Mouse (Mus musculus): Measurements from ENCODE around the gene Rdh5. TPM values are rescaled to one million over a fixed set of nuclear protein-coding genes. Genes with fewer than 3 reads are reported as not detected.

Gene Rdh5
- polyA plus RNA-seq, 1 experiment from 2014 or later = 17.1 TPM

DNA sequence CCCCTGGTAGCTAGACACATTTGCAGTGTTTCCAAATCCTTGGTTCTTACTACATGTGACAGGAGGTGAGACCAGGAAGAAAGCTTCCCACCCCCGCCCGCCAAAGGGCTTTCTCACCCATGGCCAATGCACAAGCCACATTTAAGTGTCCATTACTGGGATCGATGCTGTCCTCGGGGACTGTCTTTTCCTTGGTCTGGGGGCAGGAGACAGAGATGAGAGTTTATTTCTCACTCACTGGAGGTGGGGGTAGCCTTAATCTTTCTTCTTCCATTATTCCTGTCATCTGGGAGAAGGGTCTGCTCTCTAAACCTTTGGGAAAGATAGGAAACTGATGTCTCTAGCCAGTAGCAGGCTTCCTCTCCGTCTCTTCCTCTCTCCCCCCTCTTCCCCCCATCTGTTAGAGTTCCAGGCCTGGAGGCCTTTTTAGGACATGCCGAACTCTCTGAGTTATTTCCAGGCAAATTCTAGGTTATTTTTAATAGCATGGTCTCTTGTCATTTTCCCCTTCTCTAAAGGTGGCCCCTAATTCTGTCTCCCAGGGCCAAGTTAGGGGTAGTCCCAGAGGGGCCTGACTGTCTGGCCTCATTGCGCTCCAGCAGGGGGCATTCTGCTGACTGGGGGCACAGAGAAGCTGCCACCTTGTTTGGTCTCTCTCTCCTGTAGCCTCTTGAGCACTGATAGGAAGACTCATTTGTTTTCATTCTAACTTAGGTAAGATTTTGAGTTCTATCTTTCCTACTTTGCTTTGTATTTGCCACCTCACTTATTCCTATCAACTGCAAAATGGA is 12.5 kb upstream of the Rdh5 start:
- Histone ChIP-seq H3K27ac (ENCODE audit: low read length) (no peak overlapping the region), H3K36me3 (ENCODE audit: control insufficient read depth, insufficient read depth, low read length) (no peaks in the 10 kb centered on the region), H3K4me3 (ENCODE audit: low read depth, low read length) (no peak overlapping the region), H3K27me3 (ENCODE audit: control insufficient read depth, insufficient read depth, low read length) (peaks cover 24% of the 10 kb centered on the region), H3K9me3 (ENCODE audit: control insufficient read depth, low read depth, low read length) (no peaks in the 10 kb centered on the region), H3K4me2 (replicated peaks; ENCODE audit: low read depth, low read length) (no peak overlapping the region), H3K9ac (replicated peaks; ENCODE audit: low read depth, low read length) (no peak overlapping the region), H3K4me1 (ENCODE audit: control insufficient read depth, insufficient read depth, low read length) (no peaks in the 10 kb centered on the region)
- no peak for ATAC-seq (ENCODE audit: insufficient number of reproducible peaks, insufficient read depth, low FRiP score, low read depth)
- 69% methylated on average over 7 of the region's 7 CpGs for WGBS

DNA sequence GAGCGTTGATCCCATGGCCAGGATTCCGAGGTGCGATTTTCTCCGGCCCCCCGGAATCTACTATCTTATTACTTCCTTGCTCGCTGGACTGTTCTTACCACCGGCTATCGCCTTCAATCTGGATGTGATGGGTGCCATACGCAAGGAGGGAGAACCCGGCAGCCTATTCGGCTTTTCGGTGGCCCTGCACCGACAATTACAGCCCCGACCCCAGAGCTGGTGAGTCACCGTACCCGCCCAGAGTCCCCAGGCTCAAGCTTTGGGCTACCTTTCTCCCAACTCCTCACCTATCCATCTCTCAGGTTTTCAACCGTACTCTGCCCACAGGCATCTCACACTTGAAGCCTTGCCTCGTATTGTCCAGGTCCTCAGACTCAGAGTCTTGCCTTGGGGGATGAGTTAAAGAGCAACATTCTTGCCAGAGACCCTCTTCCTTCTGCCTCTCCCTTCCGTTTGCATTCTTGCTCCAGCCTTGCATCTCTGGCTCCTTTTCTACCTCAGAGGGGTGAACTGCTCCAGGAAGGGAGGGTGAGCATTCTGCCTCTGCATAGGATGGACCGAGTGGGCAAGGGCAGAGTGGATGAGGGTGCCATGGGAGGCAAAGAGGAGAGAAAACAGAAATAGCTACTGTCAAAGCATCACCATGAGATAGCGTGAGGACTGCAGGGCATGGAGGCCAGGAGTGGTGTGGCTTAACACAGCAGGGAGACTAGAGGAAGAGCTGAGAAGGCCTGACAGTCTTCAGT is 11.5 kb upstream of the Rdh5 start:
- H3K27ac ChIP-seq (ENCODE audit: low read length) = no peak overlapping the region
- H3K4me3 ChIP-seq (ENCODE audit: low read depth, low read length) = peak overlapping the region; percentile 31
- no peaks in the 10 kb centered on the region for H3K4me1 ChIP-seq (ENCODE audit: control insufficient read depth, insufficient read depth, low read length)
- peaks cover 24% of the 10 kb centered on the region for H3K27me3 ChIP-seq (ENCODE audit: control insufficient read depth, insufficient read depth, low read length)
- no peak; the same call in 1 of the 2 replicates for ATAC-seq (ENCODE audit: insufficient number of reproducible peaks, insufficient read depth, low FRiP score, low read depth)
- whole genome bisulfite sequencing = 3% methylated on average over 21 of the region's 21 CpGs
- no peaks in the 10 kb centered on the region for H3K9me3 ChIP-seq (ENCODE audit: control insufficient read depth, low read depth, low read length)
- peak overlapping the region; percentile 75 for H3K4me2 ChIP-seq (replicated peaks; ENCODE audit: low read depth, low read length)
- no peak overlapping the region for H3K9ac ChIP-seq (replicated peaks; ENCODE audit: low read depth, low read length)
- no peaks in the 10 kb centered on the region for H3K36me3 ChIP-seq (ENCODE audit: control insufficient read depth, insufficient read depth, low read length)

GRCm38 (mm10) chr10:128933574-128933973 is 10.9 kb upstream of the Rdh5 start, which contains the start of gene Itga7:
Gene Itga7, plus strand, starts transcription at chr10:128933818.
- WGBS = 2% methylated on average over 26 of the region's 26 CpGs
- no peaks in the 10 kb centered on the region for H3K4me1 ChIP-seq (ENCODE audit: control insufficient read depth, insufficient read depth, low read length)
- H3K27me3 ChIP-seq (ENCODE audit: control insufficient read depth, insufficient read depth, low read length) = peaks cover 24% of the 10 kb centered on the region

GRCm38 (mm10) chr10:128931441-128931840 is 8.8 kb upstream of the Rdh5 start:
- Histone ChIP-seq H3K27me3 (ENCODE audit: control insufficient read depth, insufficient read depth, low read length) (peaks cover 24% of the 10 kb centered on the region), H3K9ac (replicated peaks; ENCODE audit: low read depth, low read length) (no peak overlapping the region), H3K9me3 (ENCODE audit: control insufficient read depth, low read depth, low read length) (no peaks in the 10 kb centered on the region), H3K4me3 (ENCODE audit: low read depth, low read length) (no peak overlapping the region), H3K27ac (ENCODE audit: low read length) (no peak overlapping the region), H3K36me3 (ENCODE audit: control insufficient read depth, insufficient read depth, low read length) (no peaks in the 10 kb centered on the region), H3K4me1 (ENCODE audit: control insufficient read depth, insufficient read depth, low read length) (no peaks in the 10 kb centered on the region), H3K4me2 (replicated peaks; ENCODE audit: low read depth, low read length) (no peak overlapping the region)
- ATAC-seq (ENCODE audit: insufficient number of reproducible peaks, insufficient read depth, low FRiP score, low read depth) = no peak
- 48% methylated on average over 2 of the region's 2 CpGs for WGBS

More at GRCm38 (mm10) chr10:128933574-128933973, 10.9 kb upstream of the Rdh5 start, which contains the start of gene Itga7:
- H3K27ac ChIP-seq (ENCODE audit: low read length) = no peak within 1 kb of the TSS
- peak within 1 kb of the TSS; percentile 75 for H3K4me2 ChIP-seq (replicated peaks; ENCODE audit: low read depth, low read length)
- peak; percentile 76; the same call in 1 of the 2 replicates for ATAC-seq (ENCODE audit: insufficient number of reproducible peaks, insufficient read depth, low FRiP score, low read depth)
- H3K4me3 ChIP-seq (ENCODE audit: low read depth, low read length) = peak within 1 kb of the TSS; percentile 31
- no peaks in the 10 kb centered on the region for H3K9me3 ChIP-seq (ENCODE audit: control insufficient read depth, low read depth, low read length)
- H3K9ac ChIP-seq (replicated peaks; ENCODE audit: low read depth, low read length) = no peak within 1 kb of the TSS
- no peaks in the 10 kb centered on the region for H3K36me3 ChIP-seq (ENCODE audit: control insufficient read depth, insufficient read depth, low read length)

DNA sequence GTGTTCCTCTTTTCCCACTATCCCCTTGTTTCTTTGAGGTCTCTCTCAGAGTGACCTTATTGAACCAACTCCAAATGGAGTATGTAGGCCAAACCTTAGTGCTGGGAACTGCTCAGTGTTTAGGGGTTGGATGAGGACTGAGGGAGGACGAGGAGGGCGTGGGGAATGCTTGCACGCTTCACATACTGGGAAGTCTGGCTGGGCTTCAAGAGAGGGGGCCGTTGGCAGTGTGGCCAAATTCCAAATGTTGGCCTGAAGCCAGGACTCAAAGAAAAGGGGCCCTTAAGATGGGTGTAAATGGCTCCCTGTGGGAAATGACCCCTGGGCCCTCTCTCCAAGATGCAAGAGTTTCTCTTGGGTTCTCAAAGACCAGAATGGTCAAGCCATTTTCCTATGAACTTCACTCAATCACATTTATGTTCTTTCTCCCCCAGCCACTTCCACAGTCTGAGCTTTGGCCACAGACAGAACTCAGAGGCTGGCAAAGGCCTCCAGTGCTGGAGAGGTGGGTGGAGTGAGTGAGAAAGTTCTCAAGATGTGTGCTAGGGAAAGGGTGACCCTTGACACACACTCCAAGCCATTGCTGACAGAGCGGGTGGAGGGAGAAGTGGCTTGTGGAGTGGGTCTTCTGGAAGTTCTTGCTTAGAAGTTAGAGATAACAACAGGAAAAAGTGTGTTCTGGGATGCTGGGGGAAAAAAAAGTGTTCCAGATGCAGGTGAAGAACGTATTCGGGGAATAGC is 7.1 kb upstream of the Rdh5 start:
- no peak overlapping the region for H3K4me3 ChIP-seq (ENCODE audit: low read depth, low read length)
- H3K27me3 ChIP-seq (ENCODE audit: control insufficient read depth, insufficient read depth, low read length) = peaks cover 19% of the 10 kb centered on the region
- no peaks in the 10 kb centered on the region for H3K9me3 ChIP-seq (ENCODE audit: control insufficient read depth, low read depth, low read length)
- 65% methylated on average over 7 of the region's 7 CpGs for WGBS
- H3K4me1 ChIP-seq (ENCODE audit: control insufficient read depth, insufficient read depth, low read length) = no peaks in the 10 kb centered on the region
- no peaks in the 10 kb centered on the region for H3K36me3 ChIP-seq (ENCODE audit: control insufficient read depth, insufficient read depth, low read length)
- H3K27ac ChIP-seq (ENCODE audit: low read length) = no peak overlapping the region
- no peak overlapping the region for H3K9ac ChIP-seq (replicated peaks; ENCODE audit: low read depth, low read length)
- H3K4me2 ChIP-seq (replicated peaks; ENCODE audit: low read depth, low read length) = no peak overlapping the region
- no peak for ATAC-seq (ENCODE audit: insufficient number of reproducible peaks, insufficient read depth, low FRiP score, low read depth)

DNA sequence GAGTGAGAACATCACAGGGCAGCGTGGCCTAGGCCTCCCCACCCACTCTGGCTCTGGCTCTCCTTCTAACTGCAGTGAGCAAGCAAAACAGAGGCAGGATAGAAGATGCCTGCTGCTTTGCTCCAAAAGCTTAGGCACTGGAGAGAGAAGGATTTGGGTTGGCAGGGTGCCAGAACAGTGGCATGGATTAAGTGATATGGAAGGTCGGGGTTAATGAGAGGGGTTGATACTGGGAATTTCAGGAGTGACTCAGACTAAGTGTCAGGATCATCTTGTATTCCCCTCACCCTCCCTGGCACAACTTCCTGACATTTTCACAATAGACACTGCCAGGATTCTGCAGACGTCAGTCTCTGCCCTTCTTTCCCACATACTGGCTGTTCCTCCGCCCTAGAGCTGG is 5.7 kb upstream of the Rdh5 start:
- peaks cover 6% of the 10 kb centered on the region; the same call in 1 of the 2 replicates for H3K27me3 ChIP-seq (ENCODE audit: control insufficient read depth, insufficient read depth, low read length)
- no peak overlapping the region for H3K4me3 ChIP-seq (ENCODE audit: low read depth, low read length)
- ATAC-seq (ENCODE audit: insufficient number of reproducible peaks, insufficient read depth, low FRiP score, low read depth) = no peak
- no peak overlapping the region for H3K4me2 ChIP-seq (replicated peaks; ENCODE audit: low read depth, low read length)
- no peak overlapping the region for H3K27ac ChIP-seq (ENCODE audit: low read length)
- no peaks in the 10 kb centered on the region for H3K9me3 ChIP-seq (ENCODE audit: control insufficient read depth, low read depth, low read length)
- no peaks in the 10 kb centered on the region for H3K4me1 ChIP-seq (ENCODE audit: control insufficient read depth, insufficient read depth, low read length)
- H3K36me3 ChIP-seq (ENCODE audit: control insufficient read depth, insufficient read depth, low read length) = no peaks in the 10 kb centered on the region
- WGBS = 36% methylated on average over 4 of the region's 4 CpGs
- no peak overlapping the region for H3K9ac ChIP-seq (replicated peaks; ENCODE audit: low read depth, low read length)

GRCm38 (mm10) chr10:128923935-128924334 is 1.2 kb upstream of the Rdh5 start, which contains the start of gene Bloc1s1:
Gene Bloc1s1, minus strand, starts transcription at chr10:128924035.
- Histone ChIP-seq H3K27ac (ENCODE audit: low read length) (peak within 1 kb of the TSS; percentile 86), H3K27me3 (ENCODE audit: control insufficient read depth, insufficient read depth, low read length) (no peaks in the 10 kb centered on the region), H3K4me1 (ENCODE audit: control insufficient read depth, insufficient read depth, low read length) (peaks cover 32% of the 10 kb centered on the region), H3K4me3 (ENCODE audit: low read depth, low read length) (peak within 1 kb of the TSS; percentile 72), H3K4me2 (replicated peaks; ENCODE audit: low read depth, low read length) (peak within 1 kb of the TSS; percentile 67), H3K9ac (replicated peaks; ENCODE audit: low read depth, low read length) (peak within 1 kb of the TSS; percentile 66), H3K9me3 (ENCODE audit: control insufficient read depth, low read depth, low read length) (no peaks in the 10 kb centered on the region), H3K36me3 (ENCODE audit: control insufficient read depth, insufficient read depth, low read length) (no peaks in the 10 kb centered on the region)
- 53% methylated on average over 9 of the region's 9 CpGs for WGBS
- no peak for ATAC-seq (ENCODE audit: insufficient number of reproducible peaks, insufficient read depth, low FRiP score, low read depth)
